Mouse (Mus musculus): Measurements from ENCODE around the gene Zfp804b. TPM values are rescaled to one million over a fixed set of nuclear protein-coding genes. Genes with fewer than 3 reads are reported as not detected.

The Zfp804b gene
- total RNA-seq, 2 experiments from 2014 or later: not detected

Other genes starting within 250 kb of the Zfp804b start
- gene Tex47, start 40.6 kb downstream of the Zfp804b start, total RNA-seq (2014; fragmentation: Nextera tagmentation): not detected in 2 replicates
- gene Tex47, start 40.6 kb downstream of the Zfp804b start, total RNA-seq (2017): not detected in 2 replicates

All from granulocyte monocyte progenitor cell, adult 5-6 weeks (primary cell).